Mouse (Mus musculus) hindlimb bud, embryonic 11.5 days (tissue): ENCODE measurements around the gene Mbnl3.

Source experiments
- DNase-seq: peaks from one replicate; pipeline ENCODE4 v3.0.0-alpha.2; 2012; ENCODE audit warnings: low read depth, low spot score; ENCODE audit errors: extremely low spot score

Mbnl3 gene

GRCm38 (mm10) chrX:51206432-51206831, at the start of gene Mbnl3:
Gene Mbnl3, minus strand, starts transcription at chrX:51206532.
- no peak for DNase-seq

DNA sequence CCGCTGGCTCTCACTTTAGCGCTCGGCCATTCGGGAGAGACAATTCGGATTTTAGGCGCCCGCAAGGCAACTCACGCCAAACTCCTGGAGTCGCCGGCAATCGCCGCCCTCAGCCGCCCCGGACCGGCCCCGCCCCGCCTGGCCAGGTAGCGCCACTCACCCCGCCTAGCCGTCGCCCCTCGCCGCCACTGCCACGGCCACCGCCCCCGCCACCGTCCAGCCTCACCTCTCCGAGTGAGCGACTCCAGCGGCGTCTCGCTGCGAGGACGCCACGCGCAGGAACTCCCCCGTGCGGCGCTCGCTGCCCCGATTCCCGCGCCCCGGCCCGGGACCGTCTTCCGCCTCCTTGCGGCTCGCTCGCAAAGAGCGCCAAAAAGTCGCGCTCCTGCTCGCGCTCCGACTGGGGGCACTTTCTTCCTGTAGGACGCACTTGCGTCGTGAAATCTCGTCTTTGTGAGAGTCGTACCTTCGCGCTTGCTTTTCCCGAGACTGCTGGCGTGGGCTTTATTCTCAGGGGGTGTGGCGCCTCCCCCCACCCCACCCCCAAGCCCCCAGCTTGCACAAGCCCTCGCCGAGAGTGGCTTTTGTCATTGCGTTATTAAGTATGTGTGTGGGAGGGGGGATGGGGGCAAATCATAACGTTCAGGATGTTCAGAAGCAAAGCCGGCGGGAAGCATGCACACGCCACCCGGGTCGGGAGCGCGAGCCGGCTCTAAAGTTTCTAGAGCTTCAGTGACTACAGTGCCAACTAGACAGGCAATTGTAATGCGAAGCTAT, 596 bp downstream of the Mbnl3 start:
- DNase-seq, result no peak

DNA sequence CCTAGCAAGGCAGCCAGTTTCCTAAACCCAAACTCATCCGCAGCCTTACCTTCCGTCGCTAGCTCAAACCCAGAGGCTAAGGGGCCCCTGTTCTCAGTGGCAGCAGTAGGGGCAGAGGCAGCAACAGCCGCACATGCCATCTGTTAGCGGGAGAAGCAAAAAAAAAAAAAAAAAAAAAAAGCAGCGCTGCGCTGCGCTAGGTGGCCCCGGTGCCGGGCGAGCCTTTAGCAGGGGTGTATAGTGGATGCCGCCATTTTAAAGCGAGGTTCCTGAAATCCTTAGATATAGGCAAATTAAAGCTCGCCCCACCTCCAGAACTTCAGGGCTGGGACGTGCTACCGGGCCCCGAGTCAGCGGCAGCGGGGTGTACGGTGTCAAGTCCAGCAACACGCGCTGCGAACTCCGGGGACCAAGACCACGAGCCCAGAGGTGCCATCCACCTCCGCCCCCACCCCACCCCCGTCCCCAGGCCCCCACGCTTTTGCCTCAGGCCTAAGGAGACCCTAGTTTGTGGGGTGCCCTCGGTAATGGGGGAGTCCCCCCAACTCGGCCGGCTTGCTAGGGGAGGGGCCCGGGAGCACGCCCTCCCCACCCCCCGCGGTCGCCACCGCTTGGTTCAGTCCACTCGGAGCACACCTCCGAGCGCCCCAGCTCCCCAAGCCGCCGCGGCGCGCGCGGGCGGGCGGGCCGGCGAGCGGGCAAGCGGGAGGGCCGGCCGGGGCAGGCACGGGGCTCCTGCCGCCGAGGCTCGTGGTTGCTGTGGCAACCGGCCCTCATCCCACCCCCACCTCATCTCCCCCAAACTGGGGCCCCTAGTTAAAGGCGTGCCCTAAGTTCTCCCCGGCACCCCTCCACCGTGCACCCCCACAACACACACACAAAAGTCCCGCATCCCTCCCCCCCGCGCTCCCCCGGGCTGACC, 1.4 kb downstream of the Mbnl3 start:
- no peak for DNase-seq

- no peak for DNase-seq
These were observed 9.3 kb downstream of the Mbnl3 start for GRCm38 (mm10) chrX:51197012-51197411.

GRCm38 (mm10) chrX:51171914-51172313, 34.4 kb downstream of the Mbnl3 start:
- no peak for DNase-seq

- no peak for DNase-seq
These were observed 34.9 kb downstream of the Mbnl3 start for GRCm38 (mm10) chrX:51171413-51171812.

- DNase-seq, result no peak
These were observed 35.9 kb downstream of the Mbnl3 start for GRCm38 (mm10) chrX:51170404-51170803.

- DNase-seq, result no peak
These were observed 36.8 kb downstream of the Mbnl3 start for GRCm38 (mm10) chrX:51169476-51170045.

DNA sequence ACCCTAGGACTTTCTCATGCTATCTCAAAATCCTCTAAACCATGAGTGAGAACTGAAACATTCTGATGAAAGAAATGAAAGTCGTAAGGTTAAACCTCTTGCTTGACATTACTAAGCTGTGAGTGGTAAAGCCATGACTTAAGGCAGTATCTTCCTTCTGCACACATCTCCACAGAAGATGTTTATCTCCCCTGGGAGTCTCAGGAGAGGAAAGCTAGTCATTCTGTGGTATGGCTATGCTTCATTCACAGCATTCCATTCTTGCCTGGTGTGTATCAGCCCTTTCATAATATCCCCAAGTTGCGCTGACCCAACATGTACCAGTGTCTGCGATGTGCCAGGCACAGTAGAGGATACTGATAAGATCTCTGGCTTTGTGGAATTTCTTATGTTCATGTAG, 38.4 kb downstream of the Mbnl3 start:
- DNase-seq, result no peak

- no peak for DNase-seq
These were observed 41.6 kb downstream of the Mbnl3 start for GRCm38 (mm10) chrX:51164766-51165165.

DNA sequence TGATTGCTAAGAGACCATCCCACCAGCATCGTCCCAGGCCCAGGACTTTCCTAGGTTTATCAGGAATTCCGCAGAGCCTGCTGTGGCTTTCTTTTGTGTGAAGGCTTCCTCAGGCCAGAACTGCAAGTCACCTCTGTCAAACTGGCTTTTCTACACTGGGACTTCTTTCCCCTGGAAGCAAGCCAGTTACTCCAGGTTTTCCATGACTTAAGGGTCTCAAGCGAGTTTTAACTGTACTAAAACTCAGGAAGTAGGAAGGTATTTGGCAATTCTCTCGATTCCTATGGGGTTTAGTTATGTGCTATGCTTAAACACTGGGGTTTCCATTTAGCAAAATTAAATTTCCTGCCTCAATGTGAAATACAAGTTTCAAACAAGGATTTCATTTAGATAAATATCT, 57.9 kb downstream of the Mbnl3 start:
- no peak for DNase-seq

- no peak for DNase-seq
These were observed 60.0 kb downstream of the Mbnl3 start for GRCm38 (mm10) chrX:51146351-51146750.

DNA sequence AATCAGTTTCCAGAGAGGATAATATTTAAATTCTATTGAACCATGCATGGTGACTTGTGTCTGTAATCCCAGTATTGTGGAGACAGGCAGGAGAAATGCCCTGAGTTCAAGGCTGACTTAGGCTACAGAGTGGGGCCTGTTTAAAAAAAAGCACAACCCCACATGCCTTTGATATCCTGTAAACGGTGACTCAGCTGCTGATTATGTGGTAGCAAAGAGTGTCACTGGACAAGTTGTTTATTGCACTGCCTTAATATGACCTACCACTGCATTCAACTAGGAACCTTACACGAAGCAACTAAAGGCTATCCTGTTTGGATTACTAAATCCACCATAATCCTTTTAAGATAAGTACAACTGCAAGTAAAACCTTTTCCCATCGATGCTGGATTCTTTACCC, 66.3 kb downstream of the Mbnl3 start:
- no peak for DNase-seq

DNA sequence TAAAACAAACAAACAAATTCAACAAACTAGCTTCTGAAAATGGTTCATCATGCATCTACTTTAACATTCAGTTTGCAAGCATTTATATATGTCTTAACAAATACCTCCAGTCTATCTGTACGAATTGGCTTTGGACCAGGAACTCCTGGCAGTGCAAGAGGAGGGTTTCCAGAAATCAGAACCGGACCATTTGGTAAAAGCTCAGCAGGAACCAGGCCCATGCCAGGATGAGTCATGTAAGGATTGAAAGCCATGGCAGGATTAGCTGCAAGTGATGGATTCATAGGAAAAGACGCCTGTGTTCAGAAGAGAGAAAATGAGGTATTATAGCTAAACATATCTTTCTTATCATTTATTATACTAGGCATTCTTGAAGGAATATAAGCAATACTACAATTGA, 75.0 kb downstream of the Mbnl3 start:
- no peak for DNase-seq

GRCm38 (mm10) chrX:51102748-51103147, 103.6 kb downstream of the Mbnl3 start:
- no peak for DNase-seq

DNA sequence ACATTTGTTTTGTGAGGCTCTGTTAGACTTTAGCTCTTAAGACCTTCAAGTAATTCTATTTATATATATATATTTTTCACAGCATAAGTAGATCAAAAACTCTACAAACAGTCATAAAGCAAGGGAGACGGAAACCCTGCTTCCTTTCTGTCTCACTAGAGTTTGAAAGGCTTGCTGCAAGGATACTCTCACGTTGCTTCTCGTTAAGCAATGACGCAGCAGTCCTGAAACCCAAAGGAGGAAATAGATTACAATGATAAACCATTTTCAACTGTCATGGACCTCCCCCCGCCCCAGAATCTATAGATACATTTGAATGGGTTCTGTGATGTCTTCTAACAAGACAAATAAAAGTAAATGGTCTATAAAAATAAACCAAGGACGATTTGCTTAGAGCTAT, 121.4 kb downstream of the Mbnl3 start:
- DNase-seq, result no peak

DNA sequence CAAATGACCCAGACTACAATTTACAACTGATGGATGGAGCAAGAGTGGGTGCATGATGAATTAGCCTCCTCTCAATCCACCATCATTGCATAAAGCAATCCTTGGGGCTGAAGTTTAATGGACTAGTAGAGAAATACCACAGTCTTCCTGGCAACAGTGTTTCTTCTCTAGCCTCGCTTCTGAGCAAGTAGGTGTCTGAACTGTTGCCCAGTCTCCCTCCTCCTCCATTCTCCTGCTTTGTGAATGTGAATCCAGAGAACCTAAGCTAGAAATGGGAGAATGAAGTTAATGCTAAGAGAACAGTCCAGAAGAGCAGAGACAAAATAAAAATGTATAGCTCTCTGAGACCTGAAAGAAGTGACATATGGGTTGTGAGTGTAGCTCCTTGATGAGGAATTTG, 122.1 kb downstream of the Mbnl3 start:
- DNase-seq, result no peak

DNA sequence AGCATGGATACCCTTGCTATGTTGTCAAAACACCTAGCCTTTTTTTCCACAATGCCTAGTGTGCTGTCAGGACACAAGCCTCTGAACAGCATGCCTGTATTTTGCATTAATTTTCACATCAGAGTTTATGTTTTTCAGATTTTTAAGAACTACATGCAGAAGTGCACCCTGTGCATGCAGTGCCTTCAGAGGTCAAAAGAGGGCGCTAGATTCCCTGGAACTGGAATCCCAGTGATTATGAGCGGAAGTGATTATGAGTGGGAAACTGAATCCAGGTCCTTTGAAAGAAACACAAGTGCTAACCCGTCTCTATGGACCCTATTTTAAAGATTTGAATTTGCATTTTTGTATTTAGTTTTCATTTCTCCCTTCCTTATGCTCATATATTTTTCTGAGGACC, 129.6 kb downstream of the Mbnl3 start:
- DNase-seq, result no peak
